Mouse (Mus musculus): ENCODE measurements around the gene Dcst2. TPM values are rescaled to one million over a fixed set of nuclear protein-coding genes. Genes with fewer than 3 reads are reported as not detected.
A peak's percentile ranks its signal among the peaks of the same experiment; 100 is the strongest.

Gene Dcst2
- polyA plus RNA-seq, 1 experiment from 2014 or later = 0.34 TPM

DNA sequence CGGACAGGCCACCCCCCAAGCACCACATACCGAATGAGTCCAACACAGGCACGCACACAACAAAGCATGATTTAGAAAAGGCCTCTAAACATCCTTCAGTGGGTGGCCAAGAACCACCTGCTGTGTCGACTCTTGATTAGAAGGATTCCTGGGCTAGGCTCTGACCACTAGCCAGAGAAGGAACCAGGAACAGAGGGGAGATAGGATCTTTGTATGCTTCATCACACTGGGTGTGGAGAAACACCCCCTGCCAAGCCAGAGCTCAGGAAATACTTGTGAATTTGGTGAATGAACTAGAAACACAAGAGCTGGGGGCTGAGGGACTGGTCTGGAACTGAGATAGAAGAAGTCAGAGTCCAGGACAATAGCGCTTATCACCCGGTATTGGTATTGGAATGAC lies 25.2 kb upstream of the Dcst2 start:
- Histone ChIP-seq H3K4me3 (peak overlapping the region; percentile 89), H3K36me3 (peaks cover 30% of the 10 kb centered on the region), H3K27me3 (ENCODE audit: insufficient read depth, poor library complexity, severe bottlenecking) (peaks cover 19% of the 10 kb centered on the region; the same call in 1 of the 2 replicates), H3K27ac (peak overlapping the region; percentile 98), H3K9me3 (no peaks in the 10 kb centered on the region), H3K4me1 (replicated peaks) (peaks cover 90% of the 10 kb centered on the region)
- 10% methylated on average over 6 of the region's 6 CpGs for WGBS
- DNase-seq (ENCODE audit: low spot score) = no peak

DNA sequence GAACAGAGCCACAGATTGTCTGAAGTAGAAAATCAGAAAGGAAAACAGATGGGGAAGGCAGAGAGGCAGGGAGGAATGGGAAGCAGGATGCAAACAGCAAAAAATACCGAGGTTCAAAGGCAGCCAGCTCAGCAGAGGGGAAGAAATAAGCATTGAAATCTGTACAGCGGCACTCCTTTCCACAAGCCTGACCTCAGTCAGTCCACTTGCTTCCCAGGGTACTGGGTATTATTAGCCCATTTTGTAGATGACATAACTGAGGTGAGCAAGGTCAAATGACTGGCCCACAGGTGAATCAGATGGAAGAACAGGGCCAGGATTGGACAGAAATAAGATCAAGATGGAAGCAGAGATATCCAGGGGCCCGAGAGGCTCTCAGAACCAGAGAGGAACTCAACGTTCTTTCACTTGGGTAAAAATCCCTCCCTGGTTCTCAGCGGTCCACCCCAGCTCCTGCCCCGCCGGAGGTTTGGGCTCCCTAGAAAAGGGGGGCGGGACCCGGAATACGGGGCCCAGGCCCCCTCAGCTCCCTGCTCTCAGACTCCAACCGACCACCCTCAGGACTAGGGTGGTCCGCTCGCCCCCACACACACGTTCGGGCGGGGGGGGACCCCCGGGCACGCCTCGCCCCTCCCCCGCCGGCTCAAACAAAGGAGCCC lies 24.6 kb upstream of the Dcst2 start:
- Histone ChIP-seq H3K4me3 (peak overlapping the region; percentile 89), H3K9me3 (no peaks in the 10 kb centered on the region), H3K36me3 (peaks cover 36% of the 10 kb centered on the region), H3K27me3 (ENCODE audit: insufficient read depth, poor library complexity, severe bottlenecking) (peaks cover 19% of the 10 kb centered on the region; the same call in 1 of the 2 replicates), H3K27ac (peak overlapping the region; percentile 98), H3K4me1 (replicated peaks) (peaks cover 86% of the 10 kb centered on the region)
- WGBS = 1% methylated on average over 21 of the region's 21 CpGs
- DNase-seq (ENCODE audit: low spot score) = no peak

DNA sequence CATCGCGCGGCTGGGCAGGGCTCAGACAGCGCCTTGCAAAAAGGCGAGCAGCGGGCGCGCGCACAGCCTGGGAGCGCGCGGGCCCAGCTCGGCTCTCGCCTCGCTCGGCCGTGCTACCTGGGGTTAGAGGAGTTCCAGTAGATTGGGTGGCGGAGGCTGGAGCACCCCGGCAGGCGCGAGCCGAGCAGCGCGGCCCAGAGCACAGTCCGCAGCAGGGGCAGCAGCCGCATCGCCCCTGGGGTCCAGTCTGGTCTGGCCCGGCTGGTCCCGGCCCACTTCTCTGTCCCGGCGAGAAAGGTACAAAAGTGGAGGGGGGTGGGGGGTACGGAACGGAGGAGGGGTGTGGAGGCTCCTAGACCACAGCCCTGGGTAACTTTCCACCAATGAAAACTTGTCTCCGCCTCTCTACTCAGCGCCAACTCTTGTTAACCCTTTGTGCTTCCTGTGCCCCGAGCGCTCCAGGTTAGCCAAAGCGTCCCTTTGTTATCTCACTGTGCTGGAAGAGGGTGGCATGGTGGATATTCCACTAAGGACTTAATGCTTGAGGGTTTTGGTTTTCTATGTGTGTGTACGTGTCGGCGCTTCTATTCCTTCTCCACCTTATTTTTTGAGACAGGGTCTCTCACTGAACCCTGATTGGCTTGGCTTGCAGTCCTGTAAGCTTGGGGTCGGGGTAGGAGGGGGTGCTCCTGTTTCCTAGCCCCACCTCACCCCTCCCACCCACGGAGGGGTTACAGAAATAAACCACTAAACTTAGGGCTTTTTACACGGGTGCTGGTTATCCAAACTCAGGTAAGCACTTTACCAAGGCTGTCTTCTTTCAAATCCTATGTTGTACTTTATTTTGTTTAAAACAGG lies 23.8 kb upstream of the Dcst2 start, which contains the start of gene Efna4:
TSS of gene Efna4 (minus strand) at position 308 of the 858 bp plus-strand sequence.
- DNase-seq (ENCODE audit: low spot score) = peak; percentile 83
- under 1% methylated on average over 44 of the region's 44 CpGs for WGBS
- H3K27me3 ChIP-seq (ENCODE audit: insufficient read depth, poor library complexity, severe bottlenecking) = peaks cover 15% of the 10 kb centered on the region; the same call in 1 of the 2 replicates
- peak within 1 kb of the TSS; percentile 98 for H3K27ac ChIP-seq
- peak within 1 kb of the TSS; percentile 89 for H3K4me3 ChIP-seq
- H3K36me3 ChIP-seq = peaks cover 37% of the 10 kb centered on the region
- no peaks in the 10 kb centered on the region for H3K9me3 ChIP-seq
- peaks cover 78% of the 10 kb centered on the region for H3K4me1 ChIP-seq (replicated peaks)

DNA sequence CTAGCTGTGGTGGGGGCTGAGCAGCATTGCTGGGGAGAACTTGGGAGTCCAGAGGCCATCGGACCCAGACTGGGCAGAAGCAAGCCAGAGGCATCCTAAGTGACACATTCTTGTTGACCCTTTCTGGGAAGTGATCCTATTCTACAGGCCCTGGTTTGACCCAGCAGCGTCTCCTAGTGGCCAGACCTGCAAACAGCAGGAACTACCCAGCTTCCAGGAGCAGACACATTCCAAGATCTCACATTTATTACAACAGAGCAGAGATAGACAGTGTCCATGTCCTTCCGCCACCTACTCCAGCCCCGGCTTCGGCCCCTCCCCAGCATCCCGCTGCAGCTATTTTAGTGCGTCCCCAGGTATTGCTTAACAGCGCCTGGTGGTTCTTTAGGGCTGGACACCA lies 22.4 kb upstream of the Dcst2 start:
- WGBS = 25% methylated on average over 8 of the region's 8 CpGs
- H3K27me3 ChIP-seq (ENCODE audit: insufficient read depth, poor library complexity, severe bottlenecking) = 0 out of 2 replicates have a peak, but pooled peaks cover 6% of the 10 kb centered on the region
- H3K36me3 ChIP-seq = peaks cover 37% of the 10 kb centered on the region
- DNase-seq (ENCODE audit: low spot score) = peak; percentile 91
- no peaks in the 10 kb centered on the region for H3K9me3 ChIP-seq
- 0 out of 2 replicates have a peak overlapping the region, but pooled peaks have one; percentile 31 for H3K27ac ChIP-seq
- H3K4me1 ChIP-seq (replicated peaks) = peaks cover 72% of the 10 kb centered on the region
- peak overlapping the region; percentile 89 for H3K4me3 ChIP-seq

DNA sequence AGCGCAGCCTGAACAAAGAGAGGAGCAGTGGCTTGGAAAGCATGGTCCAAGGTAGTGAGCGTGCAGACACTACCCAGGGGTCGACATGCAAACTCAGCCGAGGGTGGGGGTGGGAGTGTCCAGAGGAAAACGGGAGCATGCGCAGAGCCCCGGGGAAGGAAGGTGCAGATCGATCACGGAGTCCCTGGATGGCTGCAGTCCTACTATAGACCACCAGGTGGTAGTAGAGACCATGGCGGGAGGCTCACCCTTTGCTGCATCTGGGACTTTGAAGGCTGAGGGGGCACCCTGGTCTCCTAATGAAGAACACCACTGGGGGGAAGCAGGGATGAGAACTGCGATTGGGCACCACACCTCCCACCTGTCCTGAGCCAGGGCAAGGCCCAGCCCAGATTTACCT lies 21.3 kb upstream of the Dcst2 start:
- Histone ChIP-seq H3K27me3 (ENCODE audit: insufficient read depth, poor library complexity, severe bottlenecking) (no peaks in the 10 kb centered on the region), H3K36me3 (peaks cover 38% of the 10 kb centered on the region), H3K27ac (peak overlapping the region; percentile 80), H3K9me3 (no peaks in the 10 kb centered on the region), H3K4me3 (peak overlapping the region; percentile 89), H3K4me1 (replicated peaks) (peaks cover 63% of the 10 kb centered on the region)
- 4% methylated on average over 11 of the region's 11 CpGs for WGBS
- peak; percentile 89 for DNase-seq (ENCODE audit: low spot score)

DNA sequence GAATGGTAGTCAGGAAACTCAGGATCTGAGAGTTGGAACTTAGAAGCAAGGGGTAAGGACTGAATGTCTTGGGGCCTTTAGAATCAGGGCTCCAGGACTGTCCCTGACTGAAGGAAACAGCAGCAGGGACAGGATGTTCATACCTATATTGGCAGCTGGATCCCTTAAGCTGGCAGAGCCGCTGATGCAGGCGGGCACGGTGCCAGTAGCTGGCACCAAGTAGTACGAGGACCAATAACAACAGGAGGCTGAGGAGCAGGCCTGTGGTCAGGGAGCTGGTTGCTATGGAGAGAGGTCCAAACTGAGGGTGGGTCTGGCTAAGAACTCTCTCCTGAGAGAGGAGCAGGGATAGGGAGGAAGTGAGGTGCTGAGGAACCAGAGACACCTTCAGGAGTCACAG lies 20.0 kb upstream of the Dcst2 start:
- Histone ChIP-seq H3K27me3 (ENCODE audit: insufficient read depth, poor library complexity, severe bottlenecking) (peaks cover 2% of the 10 kb centered on the region; the same call in 1 of the 2 replicates), H3K4me1 (replicated peaks) (peaks cover 50% of the 10 kb centered on the region), H3K9me3 (no peaks in the 10 kb centered on the region), H3K27ac (no peak overlapping the region), H3K36me3 (peaks cover 49% of the 10 kb centered on the region), H3K4me3 (no peak overlapping the region)
- no peak for DNase-seq (ENCODE audit: low spot score)
- 92% methylated on average over 4 of the region's 4 CpGs for WGBS

DNA sequence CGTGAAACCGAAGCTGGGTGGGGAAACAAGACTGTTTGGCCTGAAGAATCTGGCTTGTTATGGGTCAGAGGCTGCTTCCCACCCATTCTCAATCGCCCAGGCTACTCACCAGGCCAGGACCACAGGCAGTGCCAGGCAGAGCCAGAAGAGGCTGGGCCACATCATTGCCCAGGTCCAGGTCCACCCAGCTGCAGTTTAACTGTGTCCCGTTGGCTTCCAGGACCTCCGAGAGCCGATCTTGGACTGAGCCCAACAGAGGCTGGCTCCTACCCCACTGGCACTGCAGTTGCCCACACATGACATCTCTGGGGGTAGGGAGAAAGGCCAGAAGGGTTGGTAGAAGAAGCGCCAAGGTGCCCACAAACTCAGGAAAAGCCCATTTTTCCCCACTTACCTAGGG lies 18.5 kb upstream of the Dcst2 start:
- DNase-seq (ENCODE audit: low spot score) = no peak
- Histone ChIP-seq H3K27me3 (ENCODE audit: insufficient read depth, poor library complexity, severe bottlenecking) (peaks cover 17% of the 10 kb centered on the region), H3K27ac (no peak overlapping the region)

DNA sequence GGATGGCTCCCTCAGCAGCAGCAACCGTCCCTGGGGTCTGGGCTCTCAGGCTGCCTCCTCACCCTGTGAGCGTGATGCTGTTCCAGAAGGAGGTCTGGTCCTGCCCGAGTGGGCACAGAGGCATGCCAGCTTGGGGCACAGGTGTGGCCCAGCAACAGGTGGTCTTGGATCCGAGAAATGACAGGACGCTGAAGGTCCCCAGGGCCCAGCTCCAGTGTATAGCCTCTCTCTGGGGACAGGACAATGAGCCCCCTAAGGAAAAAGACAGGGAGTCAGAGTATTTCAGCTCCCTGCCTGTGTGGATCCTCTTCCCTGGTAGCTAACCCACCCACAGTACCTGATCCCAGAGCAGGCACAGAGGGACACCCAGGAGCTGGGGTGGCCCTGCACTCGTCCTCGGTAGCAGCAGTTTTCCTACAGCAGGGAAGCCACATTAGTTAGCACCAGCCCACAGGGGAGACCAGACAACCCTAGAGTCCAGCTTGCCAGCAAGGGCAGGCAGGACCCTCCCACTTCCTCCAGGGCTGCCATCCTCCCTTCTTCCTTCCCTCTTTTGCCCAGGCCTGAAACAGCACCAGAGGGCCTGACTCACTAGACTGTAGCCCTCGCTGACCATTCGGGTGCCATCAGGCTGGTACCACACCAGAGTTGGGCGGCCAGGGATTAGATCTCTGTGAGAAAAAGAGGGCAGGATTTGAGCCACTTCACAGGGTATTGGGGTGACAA lies 14.8 kb upstream of the Dcst2 start:
- H3K36me3 ChIP-seq = peaks cover 50% of the 10 kb centered on the region
- peaks cover 48% of the 10 kb centered on the region for H3K27me3 ChIP-seq (ENCODE audit: insufficient read depth, poor library complexity, severe bottlenecking)
- 80% methylated on average over 10 of the region's 10 CpGs for WGBS
- H3K27ac ChIP-seq = no peak overlapping the region
- no peaks in the 10 kb centered on the region for H3K9me3 ChIP-seq
- H3K4me3 ChIP-seq = no peak overlapping the region
- no peak for DNase-seq (ENCODE audit: low spot score)
- H3K4me1 ChIP-seq (replicated peaks) = peaks cover 40% of the 10 kb centered on the region

More for the DNA sequence above, 18.5 kb upstream of the Dcst2 start:
- H3K4me1 ChIP-seq (replicated peaks) = peaks cover 41% of the 10 kb centered on the region
- 89% methylated on average over 7 of the region's 7 CpGs for WGBS
- peaks cover 54% of the 10 kb centered on the region for H3K36me3 ChIP-seq
- no peak overlapping the region for H3K4me3 ChIP-seq
- no peaks in the 10 kb centered on the region for H3K9me3 ChIP-seq

DNA sequence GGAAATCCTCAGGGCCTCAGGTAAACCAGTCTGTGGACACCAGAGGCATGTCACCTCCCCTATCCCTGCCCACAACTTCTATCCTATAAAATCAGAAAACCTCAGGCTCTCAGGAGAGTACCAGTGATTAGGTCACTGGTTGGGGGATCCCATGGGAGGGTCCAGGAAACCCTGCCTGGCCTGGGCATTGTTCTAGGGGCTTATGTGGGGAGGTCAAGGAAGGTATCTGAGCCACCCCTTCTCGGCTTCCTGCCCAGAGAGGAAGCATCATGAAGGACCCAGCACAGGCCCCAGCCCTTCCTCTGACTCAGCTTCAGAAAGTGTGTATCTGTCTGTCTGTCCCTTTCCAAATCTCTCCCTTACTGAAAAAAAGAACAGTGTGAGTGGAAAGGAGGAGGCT lies 13.9 kb upstream of the Dcst2 start:
- Histone ChIP-seq H3K4me1 (replicated peaks) (peaks cover 49% of the 10 kb centered on the region), H3K9me3 (no peaks in the 10 kb centered on the region), H3K27ac (no peak overlapping the region), H3K36me3 (peaks cover 41% of the 10 kb centered on the region), H3K4me3 (peak overlapping the region; percentile 73; the same call in 1 of the 2 replicates), H3K27me3 (ENCODE audit: insufficient read depth, poor library complexity, severe bottlenecking) (peaks cover 57% of the 10 kb centered on the region)
- WGBS = 64% methylated on average over 1 of the region's 1 CpGs
- DNase-seq (ENCODE audit: low spot score) = no peak

DNA sequence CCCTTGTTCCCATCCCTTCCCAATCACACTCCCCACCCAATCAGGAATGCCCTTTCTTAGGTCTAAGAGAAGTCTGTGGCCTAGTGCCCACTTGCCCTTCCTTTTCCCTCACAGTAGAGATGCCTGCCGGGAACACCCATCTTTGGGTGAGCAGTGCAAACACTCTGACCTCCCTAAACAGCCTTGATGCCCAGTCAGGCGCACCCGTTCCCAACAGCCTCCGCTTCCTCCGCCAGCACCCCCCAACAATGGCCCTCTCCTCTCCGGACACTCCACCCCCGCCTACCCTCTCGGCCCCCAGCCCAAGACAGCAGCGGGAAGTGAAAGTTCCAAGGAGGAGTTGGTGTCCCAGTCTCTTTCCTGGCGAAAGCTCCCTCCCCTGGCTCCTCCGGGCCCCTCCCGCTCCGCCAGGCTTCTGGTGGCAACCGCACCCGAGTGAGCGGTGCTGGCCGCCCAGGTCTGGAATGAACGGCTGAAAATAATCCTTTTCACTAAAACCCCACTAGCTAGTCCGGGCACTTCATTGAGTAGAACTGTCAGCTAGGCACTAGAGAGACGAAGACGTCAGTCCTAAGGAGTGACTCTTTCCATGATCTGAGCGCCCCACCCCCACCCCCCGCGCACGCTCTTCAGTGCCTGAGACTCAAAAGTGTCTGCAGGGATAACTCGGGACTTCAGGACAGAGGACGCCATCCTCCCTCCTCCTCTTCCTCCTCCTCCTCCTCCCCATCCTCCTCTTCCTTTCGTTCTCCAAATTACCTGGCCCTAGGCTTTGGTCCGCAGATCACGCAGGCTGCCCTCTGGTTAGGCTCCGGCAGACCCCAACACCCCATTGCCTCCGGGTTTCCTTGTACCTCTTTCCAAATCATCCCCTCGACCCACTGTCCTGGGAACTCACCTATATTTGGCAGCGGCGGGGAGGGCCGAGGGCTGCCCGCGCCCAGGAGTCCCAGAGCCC lies 12.6 kb upstream of the Dcst2 start:
- Histone ChIP-seq H3K36me3 (peaks cover 28% of the 10 kb centered on the region), H3K27me3 (ENCODE audit: insufficient read depth, poor library complexity, severe bottlenecking) (peaks cover 65% of the 10 kb centered on the region), H3K4me1 (replicated peaks) (peaks cover 46% of the 10 kb centered on the region), H3K27ac (peak overlapping the region; percentile 86), H3K4me3 (peak overlapping the region; percentile 73), H3K9me3 (no peaks in the 10 kb centered on the region)
- under 1% methylated on average over 38 of the region's 38 CpGs for WGBS
- DNase-seq (ENCODE audit: low spot score) = peak; percentile 25

DNA sequence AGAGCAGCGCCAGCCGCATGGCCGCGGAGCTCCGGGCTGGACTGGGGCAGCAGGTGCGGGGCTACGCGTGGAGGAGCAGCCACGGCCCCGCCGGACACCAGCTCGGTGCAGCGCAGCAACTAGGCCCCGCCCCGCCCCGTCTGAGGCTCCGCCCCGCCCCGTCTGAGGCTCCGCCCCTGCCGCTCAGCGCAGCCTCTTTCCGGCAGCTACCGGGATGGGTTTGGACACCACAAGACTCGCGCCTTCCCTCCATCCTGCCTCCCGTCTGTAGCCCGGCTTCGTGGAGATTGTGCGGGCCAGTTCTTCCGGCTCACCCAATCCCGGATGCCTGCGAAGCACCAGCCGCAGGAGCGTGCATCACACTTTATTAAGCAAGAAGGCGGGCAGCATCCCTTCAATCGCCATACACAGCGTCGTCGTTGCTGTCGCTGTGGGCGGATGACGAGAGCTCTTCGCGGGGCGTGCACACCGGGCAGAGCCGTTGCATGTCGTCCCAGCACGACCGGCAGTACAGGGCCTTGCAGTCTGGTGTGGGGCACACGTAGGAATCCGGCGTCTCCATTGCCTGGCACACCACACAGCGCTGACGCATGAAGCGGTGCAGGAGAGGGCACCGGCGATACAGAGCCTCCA lies 11.8 kb upstream of the Dcst2 start, which contains the start of gene Adam15:
TSS of gene Adam15 (minus strand) at position 128 of the 633 bp plus-strand sequence.
- Histone ChIP-seq H3K4me1 (replicated peaks) (peaks cover 49% of the 10 kb centered on the region), H3K27me3 (ENCODE audit: insufficient read depth, poor library complexity, severe bottlenecking) (peaks cover 65% of the 10 kb centered on the region), H3K27ac (peak within 1 kb of the TSS; percentile 86), H3K9me3 (no peaks in the 10 kb centered on the region), H3K36me3 (peaks cover 20% of the 10 kb centered on the region), H3K4me3 (peak within 1 kb of the TSS; percentile 73)
- WGBS = 1% methylated on average over 59 of the region's 59 CpGs
- peak; percentile 90 for DNase-seq (ENCODE audit: low spot score)
